Mouse (Mus musculus): ENCODE measurements around the gene Rnd1.

GRCm38 (mm10) chr15:98691486-98692147, 14.4 kb upstream of the Rnd1 start:
- TF ChIP-seq EP300 (IDR thresholded peaks at IDR 0.05; ENCODE audit: low read depth) (no peak), CTCF (IDR thresholded peaks at IDR 0.05; ENCODE audit: low read depth) (no peak)

Measured in liver, postnatal 0 days (tissue).